Mouse (Mus musculus): ENCODE measurements around the gene Nmbr. TPM values are rescaled to one million over a fixed set of nuclear protein-coding genes. Genes with fewer than 3 reads are reported as not detected.

Nmbr gene
- polyA plus RNA-seq, 1 experiment: 20.2 TPM

- H3K27ac ChIP-seq (ENCODE audit: control insufficient read depth, insufficient read depth, low read depth, low read length): no peak overlapping the region
- TF ChIP-seq CTCF (IDR thresholded peaks at IDR 0.05; ENCODE audit: control insufficient read depth, insufficient read depth, insufficient replicate concordance, low read depth, low read length) (no peak), POLR2A (IDR thresholded peaks at IDR 0.05; ENCODE audit: control insufficient read depth, low read depth, low read length) (no peak)
- no peaks in the 10 kb centered on the region for H3K4me1 ChIP-seq (ENCODE audit: control insufficient read depth, insufficient read depth, low read length)
- H3K27me3 ChIP-seq (ENCODE audit: control insufficient read depth, insufficient read depth, low read length): no peaks in the 10 kb centered on the region
- H3K36me3 ChIP-seq (ENCODE audit: control insufficient read depth, insufficient read depth, low read length): no peaks in the 10 kb centered on the region
- H3K4me3 ChIP-seq (ENCODE audit: control insufficient read depth, low read depth, low read length): no peak overlapping the region
Observed at GRCm38 (mm10) chr10:14703830-14704420, 1.5 kb upstream of the Nmbr start.

- Histone ChIP-seq H3K27ac (ENCODE audit: control insufficient read depth, insufficient read depth, low read depth, low read length) (no peak within 1 kb of the TSS), H3K27me3 (ENCODE audit: control insufficient read depth, insufficient read depth, low read length) (no peaks in the 10 kb centered on the region)
Observed at GRCm38 (mm10) chr10:14718114-14718513, 12.7 kb downstream of the Nmbr start, which contains the start of gene Gje1. TSS of gene Gje1 (minus strand) at chr10:14718214.

GRCm38 (mm10) chr10:14725671-14726070, 20.3 kb downstream of the Nmbr start:
- H3K4me3 ChIP-seq (ENCODE audit: control insufficient read depth, low read depth, low read length): no peak overlapping the region
- no peaks in the 10 kb centered on the region for H3K36me3 ChIP-seq (ENCODE audit: control insufficient read depth, insufficient read depth, low read length)

More at GRCm38 (mm10) chr10:14718114-14718513, 12.7 kb downstream of the Nmbr start, which contains the start of gene Gje1:
- no peaks in the 10 kb centered on the region for H3K4me1 ChIP-seq (ENCODE audit: control insufficient read depth, insufficient read depth, low read length)
- TF ChIP-seq CTCF (IDR thresholded peaks at IDR 0.05; ENCODE audit: control insufficient read depth, insufficient read depth, insufficient replicate concordance, low read depth, low read length): no peak
- TF ChIP-seq POLR2A (IDR thresholded peaks at IDR 0.05; ENCODE audit: control insufficient read depth, low read depth, low read length): no peak
- no peak within 1 kb of the TSS for H3K4me3 ChIP-seq (ENCODE audit: control insufficient read depth, low read depth, low read length)
- H3K36me3 ChIP-seq (ENCODE audit: control insufficient read depth, insufficient read depth, low read length): no peaks in the 10 kb centered on the region

GRCm38 (mm10) chr10:14734285-14734684, 28.9 kb downstream of the Nmbr start:
- H3K36me3 ChIP-seq (ENCODE audit: control insufficient read depth, insufficient read depth, low read length): no peaks in the 10 kb centered on the region
- no peak overlapping the region for H3K4me3 ChIP-seq (ENCODE audit: control insufficient read depth, low read depth, low read length)
- no peaks in the 10 kb centered on the region for H3K27me3 ChIP-seq (ENCODE audit: control insufficient read depth, insufficient read depth, low read length)
- H3K27ac ChIP-seq (ENCODE audit: control insufficient read depth, insufficient read depth, low read depth, low read length): no peak overlapping the region
- no peak for TF ChIP-seq CTCF (IDR thresholded peaks at IDR 0.05; ENCODE audit: control insufficient read depth, insufficient read depth, insufficient replicate concordance, low read depth, low read length)
- no peak for TF ChIP-seq POLR2A (IDR thresholded peaks at IDR 0.05; ENCODE audit: control insufficient read depth, low read depth, low read length)
- H3K4me1 ChIP-seq (ENCODE audit: control insufficient read depth, insufficient read depth, low read length): no peaks in the 10 kb centered on the region

More at GRCm38 (mm10) chr10:14725671-14726070, 20.3 kb downstream of the Nmbr start:
- Histone ChIP-seq H3K27ac (ENCODE audit: control insufficient read depth, insufficient read depth, low read depth, low read length) (no peak overlapping the region), H3K27me3 (ENCODE audit: control insufficient read depth, insufficient read depth, low read length) (no peaks in the 10 kb centered on the region), H3K4me1 (ENCODE audit: control insufficient read depth, insufficient read depth, low read length) (no peaks in the 10 kb centered on the region)
- TF ChIP-seq POLR2A (IDR thresholded peaks at IDR 0.05; ENCODE audit: control insufficient read depth, low read depth, low read length) (no peak), CTCF (IDR thresholded peaks at IDR 0.05; ENCODE audit: control insufficient read depth, insufficient read depth, insufficient replicate concordance, low read depth, low read length) (no peak)

- no peaks in the 10 kb centered on the region for H3K27me3 ChIP-seq (ENCODE audit: control insufficient read depth, insufficient read depth, low read length)
- TF ChIP-seq CTCF (IDR thresholded peaks at IDR 0.05; ENCODE audit: control insufficient read depth, insufficient read depth, insufficient replicate concordance, low read depth, low read length) (no peak), POLR2A (IDR thresholded peaks at IDR 0.05; ENCODE audit: control insufficient read depth, low read depth, low read length) (no peak)
- H3K27ac ChIP-seq (ENCODE audit: control insufficient read depth, insufficient read depth, low read depth, low read length): no peak overlapping the region
- peak overlapping the region; percentile 54 for H3K4me3 ChIP-seq (ENCODE audit: control insufficient read depth, low read depth, low read length)
- H3K4me1 ChIP-seq (ENCODE audit: control insufficient read depth, insufficient read depth, low read length): peaks cover 3% of the 10 kb centered on the region
- no peaks in the 10 kb centered on the region for H3K36me3 ChIP-seq (ENCODE audit: control insufficient read depth, insufficient read depth, low read length)
Observed at GRCm38 (mm10) chr10:14759665-14760558, 54.5 kb downstream of the Nmbr start.

- Histone ChIP-seq H3K36me3 (ENCODE audit: control insufficient read depth, insufficient read depth, low read length) (no peaks in the 10 kb centered on the region), H3K4me3 (ENCODE audit: control insufficient read depth, low read depth, low read length) (no peak overlapping the region), H3K4me1 (ENCODE audit: control insufficient read depth, insufficient read depth, low read length) (peaks cover 3% of the 10 kb centered on the region), H3K27ac (ENCODE audit: control insufficient read depth, insufficient read depth, low read depth, low read length) (no peak overlapping the region), H3K27me3 (ENCODE audit: control insufficient read depth, insufficient read depth, low read length) (no peaks in the 10 kb centered on the region)
- TF ChIP-seq POLR2A (IDR thresholded peaks at IDR 0.05; ENCODE audit: control insufficient read depth, low read depth, low read length): no peak
- TF ChIP-seq CTCF (IDR thresholded peaks at IDR 0.05; ENCODE audit: control insufficient read depth, insufficient read depth, insufficient replicate concordance, low read depth, low read length): no peak
Observed at GRCm38 (mm10) chr10:14760618-14761017, 55.2 kb downstream of the Nmbr start.

- Histone ChIP-seq H3K27ac (ENCODE audit: control insufficient read depth, insufficient read depth, low read depth, low read length) (no peak overlapping the region), H3K4me3 (ENCODE audit: control insufficient read depth, low read depth, low read length) (no peak overlapping the region)
Observed at GRCm38 (mm10) chr10:14770227-14770910, 65.0 kb downstream of the Nmbr start.

More at GRCm38 (mm10) chr10:14770227-14770910, 65.0 kb downstream of the Nmbr start:
- H3K4me1 ChIP-seq (ENCODE audit: control insufficient read depth, insufficient read depth, low read length): no peaks in the 10 kb centered on the region
- no peak for TF ChIP-seq POLR2A (IDR thresholded peaks at IDR 0.05; ENCODE audit: control insufficient read depth, low read depth, low read length)
- TF ChIP-seq CTCF (IDR thresholded peaks at IDR 0.05; ENCODE audit: control insufficient read depth, insufficient read depth, insufficient replicate concordance, low read depth, low read length): no peak
- H3K27me3 ChIP-seq (ENCODE audit: control insufficient read depth, insufficient read depth, low read length): no peaks in the 10 kb centered on the region
- H3K36me3 ChIP-seq (ENCODE audit: control insufficient read depth, insufficient read depth, low read length): no peaks in the 10 kb centered on the region

All from testis, adult 2 months (tissue).